Mouse (Mus musculus): Measurements from ENCODE around the gene Cfap52. TPM values are rescaled to one million over a fixed set of nuclear protein-coding genes. Genes with fewer than 3 reads are reported as not detected.

Cfap52 gene
- polyA plus RNA-seq, 1 experiment, result 0.04 TPM

DNA sequence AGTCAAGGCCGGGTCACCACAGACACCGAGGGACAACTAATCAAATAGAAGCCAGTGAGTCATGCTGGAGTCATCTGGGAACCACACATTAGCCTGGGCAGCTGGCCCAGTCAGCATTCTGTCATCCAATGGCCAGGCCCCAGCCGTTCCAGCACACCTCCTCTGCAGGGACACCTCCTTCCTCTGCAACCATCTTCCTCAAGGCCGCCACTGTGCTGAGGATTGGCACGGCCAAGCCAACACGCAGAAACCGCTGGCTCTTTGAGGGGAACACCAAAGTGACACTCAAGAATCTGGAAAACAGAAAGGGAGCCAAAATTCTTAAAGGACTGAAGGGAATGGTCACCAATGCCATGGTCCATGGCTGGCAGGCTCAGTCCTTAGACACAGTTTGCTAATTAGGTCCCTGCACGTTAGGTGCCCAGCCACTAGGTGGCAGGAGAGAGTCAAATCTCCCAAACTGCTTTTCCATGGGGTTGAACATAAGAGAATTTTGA lies 68.3 kb downstream of the Cfap52 start:
- TF ChIP-seq USF1 (IDR thresholded peaks at IDR 0.05; ENCODE audit: low read depth), result no peak
- peak; percentile 34 for TF ChIP-seq MAX (IDR thresholded peaks at IDR 0.05)
- peak; percentile 90 for TF ChIP-seq MYOD1 (IDR thresholded peaks at IDR 0.05; ENCODE audit: control insufficient read depth, insufficient read length, low read depth)
- TF ChIP-seq CTCF (IDR thresholded peaks at IDR 0.05; ENCODE audit: control insufficient read depth, insufficient read depth, insufficient read length), result peak; percentile 68
- TF ChIP-seq CEBPB (IDR thresholded peaks at IDR 0.05; ENCODE audit: low read depth), result no peak
- TF ChIP-seq MYOG (IDR thresholded peaks at IDR 0.05; ENCODE audit: control insufficient read depth, extremely low read depth, insufficient read length), result no peak
- TF ChIP-seq FOSL1 (IDR thresholded peaks at IDR 0.05; ENCODE audit: insufficient read depth, low read length, poor library complexity, severe bottlenecking), result peak; percentile 98
- H3ac ChIP-seq (ENCODE audit: control insufficient read depth, insufficient read length, low read depth), result no peak overlapping the region
- H3K36me3 ChIP-seq (ENCODE audit: control insufficient read depth, insufficient read depth), result peaks cover 6% of the 10 kb centered on the region

DNA sequence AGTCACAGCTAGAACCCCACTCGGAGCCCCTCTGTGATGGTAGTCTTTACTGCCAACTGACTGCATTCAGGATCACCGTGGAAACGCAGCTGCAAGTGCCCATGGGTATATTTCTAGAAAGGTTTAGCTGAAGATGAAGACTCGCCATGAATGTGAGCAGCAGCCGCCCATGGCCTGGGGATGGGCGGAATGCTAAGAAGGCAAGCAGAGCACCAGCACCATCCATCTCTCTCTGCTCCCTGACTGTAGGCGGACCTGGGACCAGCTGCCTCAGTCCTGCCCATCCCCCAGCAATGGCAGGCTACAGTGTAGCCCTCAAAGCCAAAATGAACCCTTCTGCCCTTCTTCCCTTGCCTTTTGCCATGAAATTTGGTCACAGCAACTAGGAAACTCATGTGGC lies 69.8 kb downstream of the Cfap52 start:
- no peak overlapping the region for H3ac ChIP-seq (ENCODE audit: control insufficient read depth, insufficient read length, low read depth)
- no peak overlapping the region for H3K4me3 ChIP-seq (ENCODE audit: insufficient read depth, poor library complexity, severe bottlenecking)
- TF ChIP-seq MYOG (IDR thresholded peaks at IDR 0.05; ENCODE audit: control insufficient read depth, extremely low read depth, insufficient read length) (no peak), CTCF (IDR thresholded peaks at IDR 0.05; ENCODE audit: control insufficient read depth, insufficient read depth, insufficient read length) (no peak), FOSL1 (IDR thresholded peaks at IDR 0.05; ENCODE audit: insufficient read depth, low read length, poor library complexity, severe bottlenecking) (no peak), CEBPB (IDR thresholded peaks at IDR 0.05; ENCODE audit: low read depth) (no peak), MYOD1 (IDR thresholded peaks at IDR 0.05; ENCODE audit: control insufficient read depth, insufficient read length, low read depth) (no peak), MAX (IDR thresholded peaks at IDR 0.05) (no peak), USF1 (IDR thresholded peaks at IDR 0.05; ENCODE audit: low read depth) (no peak)
- H3K79me2 ChIP-seq (ENCODE audit: control insufficient read depth, insufficient read depth), result no peaks in the 10 kb centered on the region
- no peaks in the 10 kb centered on the region for H3K79me3 ChIP-seq (ENCODE audit: low read depth)
- peaks cover 6% of the 10 kb centered on the region for H3K36me3 ChIP-seq (ENCODE audit: control insufficient read depth, insufficient read depth)
- no peaks in the 10 kb centered on the region for H3K27me3 ChIP-seq (ENCODE audit: control insufficient read depth, insufficient read depth, insufficient read length)

More for the DNA sequence above, 68.3 kb downstream of the Cfap52 start:
- Histone ChIP-seq H3K4me3 (ENCODE audit: insufficient read depth, poor library complexity, severe bottlenecking) (no peak overlapping the region), H3K79me3 (ENCODE audit: low read depth) (no peaks in the 10 kb centered on the region), H3K27me3 (ENCODE audit: control insufficient read depth, insufficient read depth, insufficient read length) (no peaks in the 10 kb centered on the region), H3K79me2 (ENCODE audit: control insufficient read depth, insufficient read depth) (no peaks in the 10 kb centered on the region)

DNA sequence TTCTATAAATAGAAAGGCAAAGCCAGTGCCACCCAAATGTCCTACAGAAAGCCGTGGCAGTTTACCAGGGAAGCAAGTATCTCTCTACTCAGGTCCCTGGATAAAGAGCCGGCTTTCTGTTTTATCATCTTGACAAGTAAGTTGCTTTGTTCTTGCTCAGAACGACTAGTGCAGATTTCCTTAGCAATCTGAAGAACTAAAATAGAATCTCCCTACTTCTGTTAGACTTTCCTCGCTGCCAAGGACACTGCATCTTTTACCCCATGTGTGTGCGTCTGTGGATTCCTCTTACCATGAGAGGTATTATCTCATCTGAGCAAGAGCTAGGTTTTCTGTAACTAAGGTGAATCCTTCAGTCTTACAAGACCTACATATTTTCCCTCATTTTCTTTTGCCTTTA lies 76.9 kb downstream of the Cfap52 start:
- H3ac ChIP-seq (ENCODE audit: control insufficient read depth, insufficient read length, low read depth), result no peak overlapping the region
- no peak overlapping the region for H3K4me3 ChIP-seq (ENCODE audit: insufficient read depth, poor library complexity, severe bottlenecking)
- TF ChIP-seq CEBPB (IDR thresholded peaks at IDR 0.05; ENCODE audit: low read depth), result no peak
- no peak for TF ChIP-seq MYOG (IDR thresholded peaks at IDR 0.05; ENCODE audit: control insufficient read depth, extremely low read depth, insufficient read length)
- no peak for TF ChIP-seq MYOD1 (IDR thresholded peaks at IDR 0.05; ENCODE audit: control insufficient read depth, insufficient read length, low read depth)
- no peak for TF ChIP-seq USF1 (IDR thresholded peaks at IDR 0.05; ENCODE audit: low read depth)
- TF ChIP-seq MAX (IDR thresholded peaks at IDR 0.05), result no peak
- TF ChIP-seq CTCF (IDR thresholded peaks at IDR 0.05; ENCODE audit: control insufficient read depth, insufficient read depth, insufficient read length), result no peak
- TF ChIP-seq FOSL1 (IDR thresholded peaks at IDR 0.05; ENCODE audit: insufficient read depth, low read length, poor library complexity, severe bottlenecking), result no peak
- H3K36me3 ChIP-seq (ENCODE audit: control insufficient read depth, insufficient read depth), result no peaks in the 10 kb centered on the region
- no peaks in the 10 kb centered on the region for H3K79me2 ChIP-seq (ENCODE audit: control insufficient read depth, insufficient read depth)
- H3K27me3 ChIP-seq (ENCODE audit: control insufficient read depth, insufficient read depth, insufficient read length), result no peaks in the 10 kb centered on the region
- H3K79me3 ChIP-seq (ENCODE audit: low read depth), result no peaks in the 10 kb centered on the region

- Histone ChIP-seq H3K27me3 (ENCODE audit: control insufficient read depth, insufficient read depth, insufficient read length) (no peaks in the 10 kb centered on the region), H3K4me3 (ENCODE audit: insufficient read depth, poor library complexity, severe bottlenecking) (no peak overlapping the region), H3ac (ENCODE audit: control insufficient read depth, insufficient read length, low read depth) (no peak overlapping the region), H3K79me3 (ENCODE audit: low read depth) (no peaks in the 10 kb centered on the region), H3K36me3 (ENCODE audit: control insufficient read depth, insufficient read depth) (no peaks in the 10 kb centered on the region), H3K79me2 (ENCODE audit: control insufficient read depth, insufficient read depth) (no peaks in the 10 kb centered on the region)
- TF ChIP-seq FOSL1 (IDR thresholded peaks at IDR 0.05; ENCODE audit: insufficient read depth, low read length, poor library complexity, severe bottlenecking), result no peak
- TF ChIP-seq MAX (IDR thresholded peaks at IDR 0.05), result no peak
- no peak for TF ChIP-seq MYOG (IDR thresholded peaks at IDR 0.05; ENCODE audit: control insufficient read depth, extremely low read depth, insufficient read length)
- TF ChIP-seq USF1 (IDR thresholded peaks at IDR 0.05; ENCODE audit: low read depth), result no peak
- no peak for TF ChIP-seq CTCF (IDR thresholded peaks at IDR 0.05; ENCODE audit: control insufficient read depth, insufficient read depth, insufficient read length)
- no peak for TF ChIP-seq MYOD1 (IDR thresholded peaks at IDR 0.05; ENCODE audit: control insufficient read depth, insufficient read length, low read depth)
- no peak for TF ChIP-seq CEBPB (IDR thresholded peaks at IDR 0.05; ENCODE audit: low read depth)
These were observed 79.5 kb downstream of the Cfap52 start for GRCm38 (mm10) chr11:67885921-67886320.

Other genes starting within 250 kb of the Cfap52 start
- gene Glp2r, start 194.5 kb downstream of the Cfap52 start, polyA plus RNA-seq (2012; fragmentation: generic; extraction: Trizol), result not detected
- not detected for gene Gsg1l2, start 191.0 kb downstream of the Cfap52 start, polyA plus RNA-seq (2012; fragmentation: generic; extraction: Trizol)
- 0.08 TPM for gene Dhrs7c, start 167.5 kb downstream of the Cfap52 start, polyA plus RNA-seq (2012; fragmentation: generic; extraction: Trizol)
- 3.4 TPM for gene Usp43, start 43.5 kb downstream of the Cfap52 start, polyA plus RNA-seq (2012; fragmentation: generic; extraction: Trizol)
- gene Stx8, start 542 bp upstream of the Cfap52 start, polyA plus RNA-seq (2012; fragmentation: generic; extraction: Trizol), result 15.9 TPM

Measured in C2C12 (cell line).